Mouse (Mus musculus): ENCODE results near the gene Olfr11.

The Olfr11 gene

DNA sequence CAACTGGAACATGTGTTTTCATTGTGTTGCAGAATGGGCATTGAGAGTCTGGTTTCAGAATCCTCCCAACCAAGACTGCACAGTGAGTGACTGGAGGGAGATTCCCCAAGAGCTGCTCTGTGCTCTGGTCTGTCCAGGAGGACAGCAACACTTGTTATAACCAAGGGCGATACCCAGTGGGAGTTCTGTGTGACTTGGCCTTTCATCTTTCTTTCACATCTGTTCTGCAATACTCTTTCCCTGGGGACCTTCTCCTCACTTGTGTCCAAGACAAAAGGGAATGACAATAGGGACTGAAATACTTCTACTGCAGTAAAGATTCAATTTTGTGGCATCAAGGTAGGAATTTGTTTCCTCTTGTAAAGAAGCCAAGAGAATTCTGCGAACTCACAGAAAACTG lies at the start of gene Olfr11:
TSS of gene Olfr11 (minus strand) at position 101 of the 400 bp plus-strand sequence.
- ATAC-seq (ENCODE audit: low TSS enrichment): no peak

GRCm38 (mm10) chr13:21677305-21677704 lies 35.0 kb upstream of the Olfr11 start, which contains the start of gene Olfr1360:
Gene Olfr1360, minus strand, starts transcription at chr13:21677405.
- no peak for ATAC-seq (ENCODE audit: low TSS enrichment)

DNA sequence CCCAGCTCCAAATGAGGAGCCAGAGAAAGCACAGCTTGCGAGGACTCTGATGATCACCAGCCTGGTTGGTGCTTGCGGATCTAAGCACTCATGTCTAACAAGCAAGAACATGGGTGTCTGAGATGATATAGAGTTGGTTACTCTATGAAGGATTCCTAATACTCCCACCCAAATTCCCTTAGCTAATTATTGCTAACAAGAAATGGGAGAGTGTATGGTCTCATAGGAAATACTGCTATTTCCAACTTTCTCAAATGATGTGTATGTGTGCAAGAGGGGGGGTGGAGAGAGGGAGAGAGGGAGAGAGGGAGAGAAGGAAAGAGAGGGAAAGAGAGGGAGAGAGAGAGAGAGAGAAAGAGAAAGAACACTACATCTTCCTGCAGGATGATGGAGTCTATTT lies 21.0 kb upstream of the Olfr11 start, which contains the start of gene Olfr1361:
TSS of gene Olfr1361 (minus strand) at position 101 of the 400 bp plus-strand sequence.
- no peak for ATAC-seq (ENCODE audit: low TSS enrichment)

GRCm38 (mm10) chr13:21613922-21614321 lies 28.4 kb downstream of the Olfr11 start, which contains the start of gene Olfr1362:
Gene Olfr1362, minus strand, starts transcription at chr13:21614022.
- ATAC-seq (ENCODE audit: low TSS enrichment): no peak

DNA sequence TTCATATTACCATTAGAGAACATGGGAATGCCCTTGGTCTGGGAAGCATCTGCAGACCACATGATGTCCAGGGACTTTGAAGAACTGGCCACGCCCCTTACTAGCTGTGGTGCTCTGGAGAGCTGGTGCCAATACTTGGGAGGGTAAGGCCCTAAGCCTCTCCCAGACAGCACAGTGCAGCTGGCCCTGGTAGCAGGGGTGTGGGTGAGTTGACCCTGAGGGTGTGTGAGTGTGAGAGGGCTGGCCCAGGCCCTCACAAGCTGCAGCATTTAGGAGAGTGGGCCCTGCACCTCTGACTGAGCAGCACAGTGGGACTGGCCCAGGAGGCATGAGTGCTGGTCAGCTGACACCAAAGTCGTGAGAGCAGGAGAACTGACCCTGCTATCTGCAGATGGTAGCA lies 50.7 kb downstream of the Olfr11 start:
- no peak for ATAC-seq (ENCODE audit: low TSS enrichment)

Data from frontal cortex, adult (tissue).